Mouse (Mus musculus): ENCODE measurements around the gene Gtf2i.
"Not testable (repeated sequence)": the region's sequence is repeated elsewhere in the genome, so short reads cannot be mapped to it uniquely, and the experiment has no call there.

Gene Gtf2i

GRCm38 (mm10) chr5:134314688-134315622 lies at the start of gene Gtf2i:
TSS of gene Gtf2i (minus strand) at chr5:134314760.
- CTCF ChIA-PET, result interaction anchor here (0.6 kb wide), 1 partner anchor 92 kb away, joined by 14 read pairs; no protein-coding TSS in a partner anchor

GRCm38 (mm10) chr5:134359101-134359500 lies 44.5 kb upstream of the Gtf2i start:
- CTCF ChIA-PET, result no interaction called here

- CTCF ChIA-PET, result not testable (repeated sequence)
These were observed 40.8 kb upstream of the Gtf2i start for GRCm38 (mm10) chr5:134355372-134355771.

DNA sequence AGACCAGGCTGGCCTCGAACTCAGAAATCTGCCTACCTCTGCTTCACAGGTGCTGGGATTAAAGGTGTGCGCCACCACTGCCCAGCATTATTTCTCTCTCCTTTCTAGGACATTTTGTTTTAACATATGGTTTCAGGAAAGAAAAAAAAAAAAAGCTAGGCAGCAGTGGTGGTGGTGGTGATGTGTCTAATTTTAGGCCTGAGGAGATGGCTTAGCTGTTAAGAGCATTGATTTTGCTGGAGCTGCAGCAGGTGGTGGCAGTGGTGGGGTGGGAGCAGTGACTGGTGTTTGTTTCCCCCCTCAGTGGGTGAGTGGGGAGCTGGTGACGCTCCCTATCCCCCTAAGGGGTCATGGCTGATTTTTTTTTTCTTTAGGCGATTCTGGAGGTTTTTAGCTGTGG lies 38.6 kb upstream of the Gtf2i start:
- CTCF ChIA-PET, result no interaction called here

DNA sequence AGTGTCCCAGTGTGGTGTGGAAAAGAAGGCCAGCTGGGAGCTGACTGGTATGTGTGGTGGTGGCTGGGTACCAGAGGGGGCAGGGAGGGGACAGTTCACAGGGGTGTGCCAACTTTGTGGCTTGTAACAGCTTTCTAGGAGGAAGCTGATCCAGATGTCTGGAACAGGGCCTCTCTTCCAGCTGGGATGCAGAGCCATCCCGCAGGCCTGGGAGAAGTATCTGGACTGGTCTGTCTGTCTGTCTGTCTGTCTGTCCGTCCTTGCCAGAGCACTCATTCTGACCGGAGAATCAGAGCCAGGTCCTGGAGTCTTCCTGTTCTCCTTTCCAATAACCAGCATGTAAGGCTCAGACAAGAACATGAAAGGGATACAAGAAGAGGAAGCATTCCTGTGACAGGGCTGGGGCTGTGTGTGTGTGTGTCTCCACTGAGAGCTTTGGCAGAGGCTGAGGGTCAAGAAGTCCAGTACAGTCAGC lies 38.0 kb upstream of the Gtf2i start:
- CTCF ChIA-PET, result no interaction called here

DNA sequence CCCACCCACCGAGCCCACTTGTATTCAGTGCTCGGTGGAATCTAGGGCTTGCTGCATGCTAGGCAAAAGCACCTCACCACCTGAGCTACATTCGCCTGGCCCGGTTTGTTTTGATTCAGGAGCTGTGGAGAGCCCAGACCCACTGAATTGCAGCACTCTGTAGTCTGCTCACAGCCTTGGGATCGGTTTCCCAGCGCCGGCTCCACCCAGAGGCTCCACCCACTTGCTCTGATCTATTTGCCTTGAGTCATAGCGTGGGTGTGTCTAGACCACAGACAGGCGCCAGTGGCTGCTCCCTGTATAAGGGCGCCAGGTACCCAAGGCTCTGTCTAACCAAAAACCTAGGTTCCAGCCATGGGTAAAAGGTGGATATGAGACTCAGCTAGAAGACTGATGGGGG lies 36.1 kb upstream of the Gtf2i start:
- CTCF ChIA-PET, result interaction anchor here (0.7 kb wide), 1 partner anchor 34 kb away, joined by 5 read pairs; no protein-coding TSS in a partner anchor

GRCm38 (mm10) chr5:134347066-134347465 lies 32.5 kb upstream of the Gtf2i start:
- CTCF ChIA-PET, result interaction anchor here (0.7 to 1.0 kb wide), 3 partner anchors 17 to 166 kb away, joined by 3 to 5 read pairs (median 4); no protein-coding TSS in a partner anchor

DNA sequence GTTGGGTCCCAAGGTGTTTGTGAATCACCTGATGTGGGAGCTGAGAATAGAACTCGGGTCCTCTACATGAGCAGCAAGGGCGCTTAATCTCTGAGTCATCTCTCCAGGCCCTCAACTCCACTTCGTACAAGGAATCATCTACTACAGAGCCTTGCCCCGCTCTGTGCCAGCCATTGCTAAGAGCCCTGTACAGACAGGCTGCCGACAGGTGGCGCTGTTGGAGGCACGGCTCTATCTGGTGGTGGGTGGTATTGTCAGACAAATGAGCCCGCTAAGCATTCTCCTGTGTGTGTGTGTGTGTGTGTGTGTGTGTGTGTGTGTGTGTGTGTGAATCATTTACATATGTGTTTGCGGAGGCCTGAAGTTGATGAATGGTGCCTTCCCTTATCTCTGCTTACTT lies 30.9 kb upstream of the Gtf2i start:
- CTCF ChIA-PET, result no interaction called here

DNA sequence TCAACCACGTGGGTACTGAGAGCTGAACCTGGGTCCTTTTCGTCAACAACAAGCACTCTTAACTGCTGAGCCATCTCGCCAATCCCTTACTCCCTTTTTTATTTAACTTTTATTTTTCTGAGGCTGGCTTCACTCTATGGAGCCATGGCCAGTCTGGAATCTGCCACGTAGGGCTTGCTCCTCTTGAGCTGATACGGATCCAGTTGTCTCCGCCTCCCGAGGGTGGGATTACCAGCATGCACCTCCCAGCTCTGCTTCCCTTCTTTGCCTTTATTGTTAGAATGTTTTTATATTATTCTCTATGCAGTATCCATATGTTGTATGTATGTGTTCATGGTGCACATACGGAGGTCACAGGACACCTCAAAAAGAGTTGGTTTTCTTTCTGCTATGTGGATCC lies 29.5 kb upstream of the Gtf2i start:
- CTCF ChIA-PET, result interaction anchor here (0.7 kb wide), 1 partner anchor 288 kb away, joined by 5 read pairs; no protein-coding TSS in a partner anchor

DNA sequence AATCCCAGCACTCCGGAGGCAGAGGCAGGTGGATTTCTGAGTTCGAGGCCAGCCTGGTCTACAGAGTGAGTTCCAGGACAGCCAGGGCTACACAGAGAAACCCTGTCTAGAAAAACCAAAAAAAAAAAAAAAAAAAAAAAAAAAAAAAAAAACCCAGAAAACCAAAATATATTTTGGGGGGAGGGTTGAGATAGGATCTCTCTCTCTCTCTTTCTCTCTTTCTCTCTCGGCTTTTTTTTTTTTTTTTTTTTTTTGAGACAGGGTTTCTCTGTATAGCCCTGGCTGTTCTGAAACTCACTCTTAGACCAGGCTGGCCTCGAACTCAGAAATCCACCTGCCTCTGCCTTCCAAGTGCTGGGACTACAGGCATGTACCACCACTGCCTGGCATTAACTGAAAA lies 29.0 kb upstream of the Gtf2i start:
- CTCF ChIA-PET, result not testable (repeated sequence)

- CTCF ChIA-PET, result no interaction called here
These were observed 28.1 kb upstream of the Gtf2i start for GRCm38 (mm10) chr5:134342503-134343205.

- CTCF ChIA-PET, result no interaction called here
These were observed 27.2 kb upstream of the Gtf2i start for GRCm38 (mm10) chr5:134341721-134342120.

DNA sequence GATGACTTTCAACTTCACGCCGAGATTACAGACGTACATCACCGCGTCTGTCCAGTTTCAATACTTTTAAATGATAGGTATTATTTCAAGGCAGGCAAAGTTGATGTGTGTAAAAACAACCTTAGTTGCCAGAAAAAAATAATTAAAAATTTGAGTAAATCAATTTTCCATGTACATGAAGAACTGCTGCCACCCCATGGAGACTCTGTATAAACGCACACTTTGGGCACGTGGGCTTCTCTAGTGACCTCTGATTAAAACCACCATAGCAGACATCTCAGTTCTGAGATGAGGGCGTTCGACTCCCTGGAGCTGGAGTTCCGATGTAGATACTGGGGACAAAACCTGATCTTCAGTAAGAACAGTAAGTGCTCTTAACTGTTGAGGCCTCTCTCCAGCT lies 26.8 kb upstream of the Gtf2i start:
- CTCF ChIA-PET, result no interaction called here

- CTCF ChIA-PET, result no interaction called here
These were observed 25.6 kb upstream of the Gtf2i start for GRCm38 (mm10) chr5:134340101-134340522.

DNA sequence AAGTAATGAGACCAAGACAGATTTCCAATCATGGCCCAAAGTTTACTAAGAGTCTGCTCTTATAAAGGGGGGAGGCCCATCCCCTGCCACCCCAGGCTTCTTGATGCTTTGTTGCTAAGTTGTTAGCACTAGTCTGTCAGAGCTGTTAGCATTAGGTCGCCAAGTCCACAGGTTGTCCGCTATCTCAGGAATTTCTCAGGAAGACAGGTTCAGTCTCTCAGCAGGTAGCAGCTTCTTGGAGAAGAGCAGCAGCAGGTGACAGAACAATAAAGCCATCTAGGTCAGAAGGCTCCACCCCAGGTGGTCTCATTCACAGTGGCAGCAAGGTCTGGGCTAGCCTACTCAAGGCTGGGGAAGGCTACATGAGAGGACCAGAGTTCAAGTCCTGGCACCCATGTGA lies 22.5 kb upstream of the Gtf2i start:
- CTCF ChIA-PET, result not testable (repeated sequence)

DNA sequence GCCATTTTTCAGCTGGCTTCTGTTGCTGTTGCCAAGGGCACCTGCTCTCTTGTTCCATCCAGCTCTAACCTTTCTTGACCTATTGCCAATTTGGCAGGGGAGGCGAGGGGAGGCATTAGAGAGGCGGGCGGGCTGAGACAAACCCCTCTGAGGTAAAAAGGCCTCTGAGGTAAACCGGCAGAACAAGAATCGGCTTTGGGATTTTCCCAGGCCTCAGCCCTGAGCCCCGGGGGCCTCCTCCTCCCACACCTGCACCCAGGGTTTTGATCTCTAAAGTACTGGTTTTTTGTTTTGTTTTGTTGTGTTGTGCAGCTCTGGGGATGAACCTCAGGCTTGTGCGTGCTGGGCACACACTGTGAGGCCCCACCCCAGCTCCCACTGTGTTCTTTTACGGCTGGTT lies 18.2 kb upstream of the Gtf2i start:
- CTCF ChIA-PET, result interaction anchor here (0.7 kb wide), 1 partner anchor 110 kb away, joined by 3 read pairs; no protein-coding TSS in a partner anchor

DNA sequence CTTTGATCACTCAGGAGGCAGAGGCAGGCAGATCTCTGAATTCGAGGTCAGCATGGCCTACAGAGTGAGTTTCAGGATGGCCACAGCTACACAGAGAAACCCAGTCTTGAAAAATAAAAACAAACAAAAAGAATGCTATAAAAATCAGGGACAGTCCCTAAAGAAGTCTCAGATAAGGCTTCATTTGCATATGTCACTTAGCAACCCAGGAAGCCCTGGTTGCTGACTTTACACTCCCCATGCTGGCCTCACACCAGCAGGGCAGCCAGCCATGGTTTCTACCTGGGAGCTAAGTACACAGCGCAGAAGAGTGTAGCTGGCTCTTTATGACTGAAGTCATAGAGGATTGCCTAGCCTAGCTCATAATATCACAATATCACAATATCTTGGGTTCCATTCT lies 15.5 kb upstream of the Gtf2i start:
- CTCF ChIA-PET, result interaction anchor here (1.7 kb wide), 1 partner anchor 17 kb away, joined by 5 read pairs; no protein-coding TSS in a partner anchor

- CTCF ChIA-PET, result no interaction called here
These were observed 14.8 kb upstream of the Gtf2i start for GRCm38 (mm10) chr5:134329311-134329710.

- CTCF ChIA-PET, result interaction anchor here (0.6 kb wide), 1 partner anchor 33 kb away, joined by 3 read pairs; no protein-coding TSS in a partner anchor
These were observed 14.0 kb upstream of the Gtf2i start for GRCm38 (mm10) chr5:134328482-134329001.

- CTCF ChIA-PET, result no interaction called here
These were observed 11.5 kb upstream of the Gtf2i start for GRCm38 (mm10) chr5:134325856-134326566.

- CTCF ChIA-PET, result no interaction called here
These were observed 9.3 kb upstream of the Gtf2i start for GRCm38 (mm10) chr5:134323869-134324268.

- CTCF ChIA-PET, result no interaction called here
These were observed 8.8 kb upstream of the Gtf2i start for GRCm38 (mm10) chr5:134323311-134323710.
